Mouse (Mus musculus): ENCODE measurements at regions not wholly inside any gene's neighbourhood (a gene's known extent, or its start where the extent isn't known, plus 50 kb on each side); places are given as distances from the start of the nearest gene placed in this dataset.

DNA sequence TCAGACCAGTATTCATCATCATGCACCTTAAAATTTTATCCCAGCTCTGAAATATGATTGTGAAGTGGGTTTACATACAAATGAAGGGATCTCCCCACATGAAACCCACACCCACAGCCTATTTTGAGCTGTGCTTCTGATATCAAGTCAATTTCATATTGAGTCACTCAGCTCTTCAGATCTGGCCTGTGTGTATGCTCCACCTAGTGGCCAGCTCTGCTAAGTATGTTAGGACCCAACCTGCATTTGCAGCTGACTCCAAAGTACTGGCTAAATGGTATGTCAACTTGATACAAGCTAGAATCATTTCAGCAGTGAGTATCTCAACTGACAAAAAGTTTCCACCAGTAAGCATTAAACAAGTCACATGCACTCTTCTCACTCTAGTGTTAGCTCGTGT, 109.4 kb upstream of the Otud7a start:
- TF ChIP-seq POLR2A (IDR thresholded peaks at IDR 0.05; ENCODE audit: extremely low read depth, insufficient read depth, low read length) (no peak), CTCF (IDR thresholded peaks at IDR 0.05; ENCODE audit: extremely low read depth, insufficient read depth, low read length) (peak; percentile 60)

All from cortical plate, adult 2 months (tissue).